Mouse (Mus musculus) stomach, postnatal 0 days (tissue): Measurements from ENCODE around the gene Nemf.

Experiments used
- CTCF ChIP-seq: IDR thresholded peaks from 2 replicates; pipeline ENCODE4 v1.5.1; 2016; ENCODE audit warnings: antibody characterized with exemption, low read depth, mild to moderate bottlenecking, moderate library complexity
- EP300 ChIP-seq: optimal IDR thresholded peaks from 2 replicates; pipeline ENCODE3; 2016; ENCODE audit warnings: antibody characterized with exemption

DNA sequence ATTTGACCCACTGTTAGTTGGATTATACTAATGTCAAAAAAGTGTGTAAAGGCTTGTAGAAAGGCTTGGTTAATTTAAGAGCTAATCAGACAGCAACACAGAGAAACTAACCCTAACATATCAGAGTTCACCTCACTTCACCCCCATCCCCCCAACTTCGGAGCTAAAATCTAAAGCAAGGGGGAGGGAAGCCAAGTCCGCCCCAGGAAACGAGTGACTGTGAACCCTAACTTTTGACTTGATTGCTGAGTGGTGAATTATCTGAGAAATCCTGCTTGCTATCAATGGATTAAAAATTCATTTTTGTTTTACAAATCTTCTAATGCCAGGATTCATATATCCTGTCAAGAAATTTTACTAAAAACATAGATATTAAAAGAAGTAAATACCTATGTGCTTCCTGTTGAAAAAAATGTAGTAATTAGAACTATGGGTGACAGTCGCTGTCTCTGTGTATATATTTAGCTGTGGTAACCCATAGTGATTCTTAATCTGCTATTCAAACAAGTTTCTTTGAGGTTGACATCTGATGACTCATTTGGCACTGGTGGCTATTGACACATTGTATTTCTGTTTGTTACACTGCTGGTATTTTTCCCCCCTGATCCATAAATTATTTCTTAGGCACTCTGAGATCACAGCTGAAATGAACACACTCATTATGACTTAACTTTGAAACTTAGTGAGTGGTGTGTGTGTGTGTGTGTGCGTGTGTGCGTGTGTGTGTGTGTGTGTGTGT, 28.7 kb upstream of the Nemf start:
- TF ChIP-seq CTCF (no peak), EP300 (no peak)
